Mouse (Mus musculus) intestine, postnatal 0 days (tissue): ENCODE results near the gene Olfr279. TPM values are rescaled to one million over a fixed set of nuclear protein-coding genes. Genes with fewer than 3 reads are reported as not detected.
"Not testable (repeated sequence)": the region's sequence is repeated elsewhere in the genome, so short reads cannot be mapped to it uniquely, and the experiment has no call there.

ENCODE experiments used
- ATAC-seq: fragments of 200-750 bp; cut with Nextera tagmentation; 2 replicates; pipeline ENCODE4 v1.8.0; 2017; ENCODE audit warnings: mild to moderate bottlenecking, moderate TSS enrichment, moderate library complexity
- H3K27ac ChIP-seq: fragments of 300-500 bp; sonication (generic); 2 replicates; pipeline ENCODE4 v1.5.1; 2014; ENCODE audit warnings: mild to moderate bottlenecking, low read depth, low read length, moderate library complexity
- H3K27me3 ChIP-seq: fragments of 300-500 bp; sonication (generic); replicated peaks from 2 replicates; pipeline ENCODE4 v1.6.1; 2014; ENCODE audit warnings: low read length, mixed read lengths; ENCODE audit not compliant: control insufficient read depth, insufficient read depth
- H3K36me3 ChIP-seq: fragments of 300-500 bp; sonication (generic); 2 replicates; pipeline ENCODE4 v1.6.1; 2014; ENCODE audit warnings: mild to moderate bottlenecking, moderate library complexity; ENCODE audit not compliant: control insufficient read depth, insufficient read depth
- H3K4me1 ChIP-seq: fragments of 300-500 bp; sonication (generic); replicated peaks from 2 replicates; pipeline ENCODE4 v1.6.1; 2014; ENCODE audit warnings: antibody characterized with exemption, low read length, mixed read lengths; ENCODE audit not compliant: control insufficient read depth, insufficient read depth
- H3K4me2 ChIP-seq: fragments of 300-500 bp; sonication (generic); replicated peaks from 2 replicates; pipeline ENCODE4 v1.6.1; 2014; ENCODE audit warnings: low read depth, mild to moderate bottlenecking, moderate library complexity
- H3K4me3 ChIP-seq: fragments of 300-500 bp; sonication (generic); 2 replicates; pipeline ENCODE4 v1.5.1; 2014; ENCODE audit warnings: low read depth, low read length
- H3K9ac ChIP-seq: fragments of 300-500 bp; sonication (generic); 2 replicates; pipeline ENCODE4 v1.6.1; 2014; ENCODE audit warnings: mild to moderate bottlenecking, low read depth, low read length
- H3K9me3 ChIP-seq: fragments of 300-500 bp; sonication (generic); 2 replicates; pipeline ENCODE4 v1.6.1; 2016; ENCODE audit warnings: mixed run types; ENCODE audit not compliant: control insufficient read depth
- CTCF ChIP-seq: sonication (generic); IDR thresholded peaks from 2 replicates; pipeline ENCODE4 v1.5.1; 2016; ENCODE audit warnings: low read depth, mild to moderate bottlenecking, control low read depth, antibody characterized with exemption, moderate library complexity
- WGBS: fragments of 180-500 bp; shearing (Covaris S2); extraction: QIAGEN DNeasy Blood & Tissue Kit; methylation state at CpG from one replicate; pipeline ENCODE4 v1.1.7; 2014; 5-methylcytosine and 5-hydroxymethylcytosine counted together
- polyA plus RNA-seq: library from polyadenylated mRNA; unstranded; fragments of >200 nt; fragmentation: Nextera tagmentation; extraction: Ambion mirVana; gene quantifications from 2 replicates; pipeline ENCODE4 v1.2.1, GENCODE M21; 2015

Olfr279 gene
- polyA plus RNA-seq, 1 experiment from 2014 or later, result not detected

GRCm38 (mm10) chr15:98509387-98509786 lies 17.2 kb downstream of the Olfr279 start:
- Histone ChIP-seq H3K9ac (no peak overlapping the region), H3K4me3 (no peak overlapping the region), H3K27me3 (peaks cover 7% of the 10 kb centered on the region; the same call in 1 of the 2 replicates), H3K4me2 (no peak overlapping the region), H3K9me3 (no peaks in the 10 kb centered on the region), H3K36me3 (no peaks in the 10 kb centered on the region), H3K27ac (no peak overlapping the region), H3K4me1 (no peaks in the 10 kb centered on the region)
- no peak for ATAC-seq
- WGBS, result 49% methylated on average over 2 of the region's 2 CpGs
- TF ChIP-seq CTCF, result no peak

- Histone ChIP-seq H3K27me3 (peaks cover 7% of the 10 kb centered on the region; the same call in 1 of the 2 replicates), H3K4me1 (no peaks in the 10 kb centered on the region), H3K9ac (no peak overlapping the region), H3K4me2 (peak overlapping the region; percentile 49), H3K27ac (no peak overlapping the region), H3K36me3 (no peaks in the 10 kb centered on the region), H3K9me3 (no peaks in the 10 kb centered on the region), H3K4me3 (no peak overlapping the region)
- peak; percentile 89 for TF ChIP-seq CTCF
- WGBS, result 22% methylated on average over 25 of the region's 25 CpGs
- no peak for ATAC-seq
These were observed 18.5 kb downstream of the Olfr279 start for GRCm38 (mm10) chr15:98510438-98511385.

DNA sequence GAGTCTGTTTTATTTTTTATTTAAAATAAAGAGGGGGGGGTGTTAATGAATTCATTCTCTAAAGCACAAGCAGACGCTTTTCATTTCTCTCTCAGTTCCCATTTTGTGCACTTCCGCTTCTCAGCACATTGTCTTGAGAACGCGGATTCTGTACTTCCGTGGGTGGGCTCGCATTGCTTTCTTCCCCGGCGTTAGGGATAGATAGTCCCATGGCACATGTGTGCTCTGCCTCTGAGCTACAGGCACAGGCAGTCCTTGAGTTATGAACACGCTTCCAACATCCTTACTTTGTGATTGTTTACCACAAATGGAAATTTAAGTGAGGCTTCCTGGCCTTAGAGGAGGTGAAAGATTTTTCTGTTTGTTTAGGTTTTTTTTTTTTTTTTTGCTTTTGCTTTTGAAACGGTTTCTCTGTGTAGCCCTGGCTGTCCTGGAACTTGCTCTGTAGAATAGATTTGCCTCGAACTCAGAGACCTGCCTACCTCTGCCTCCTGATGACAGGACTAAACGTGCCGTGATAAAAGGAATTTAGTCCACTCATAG lies 19.3 kb downstream of the Olfr279 start:
- H3K9ac ChIP-seq, result no peak overlapping the region
- no peak overlapping the region for H3K27ac ChIP-seq
- H3K4me1 ChIP-seq, result no peaks in the 10 kb centered on the region
- no peaks in the 10 kb centered on the region for H3K9me3 ChIP-seq
- TF ChIP-seq CTCF, result no peak
- 72% methylated on average over 13 of the region's 13 CpGs for WGBS
- peaks cover 7% of the 10 kb centered on the region; the same call in 1 of the 2 replicates for H3K27me3 ChIP-seq
- peak overlapping the region; percentile 49 for H3K4me2 ChIP-seq
- H3K4me3 ChIP-seq, result no peak overlapping the region
- H3K36me3 ChIP-seq, result no peaks in the 10 kb centered on the region
- no peak for ATAC-seq

DNA sequence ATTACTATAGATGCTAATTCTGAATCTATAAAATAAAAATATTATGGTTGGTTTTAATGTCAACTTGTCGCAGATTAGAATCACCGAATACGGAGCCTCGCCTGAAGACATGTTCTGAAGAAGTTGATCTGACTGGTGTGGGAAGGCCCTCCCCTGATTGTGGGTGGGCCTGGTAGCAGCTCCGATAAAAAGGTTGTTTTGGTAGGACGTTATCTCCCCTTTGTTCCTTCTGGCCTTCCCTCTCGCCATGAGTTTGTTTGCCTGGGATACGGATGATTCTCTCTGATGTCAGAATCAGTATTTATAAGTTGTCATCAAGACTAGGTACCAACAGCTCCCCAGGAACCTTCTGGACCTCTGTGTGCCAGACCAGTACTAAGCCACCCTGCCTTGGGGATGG lies 20.0 kb downstream of the Olfr279 start:
- no peaks in the 10 kb centered on the region for H3K36me3 ChIP-seq
- no peak for ATAC-seq
- no peak overlapping the region for H3K4me3 ChIP-seq
- H3K9ac ChIP-seq, result no peak overlapping the region
- TF ChIP-seq CTCF, result no peak
- no peak overlapping the region for H3K4me2 ChIP-seq
- WGBS, result 56% methylated on average over 8 of the region's 8 CpGs
- no peak overlapping the region for H3K27ac ChIP-seq
- no peaks in the 10 kb centered on the region for H3K9me3 ChIP-seq
- H3K27me3 ChIP-seq, result peaks cover 7% of the 10 kb centered on the region; the same call in 1 of the 2 replicates
- H3K4me1 ChIP-seq, result no peaks in the 10 kb centered on the region

- ATAC-seq, result no peak
- no peak overlapping the region for H3K4me3 ChIP-seq
- H3K4me1 ChIP-seq, result no peaks in the 10 kb centered on the region
- peak overlapping the region; percentile 28; the same call in 1 of the 2 replicates for H3K27ac ChIP-seq
- H3K36me3 ChIP-seq, result no peaks in the 10 kb centered on the region
- H3K9ac ChIP-seq, result no peak overlapping the region
- TF ChIP-seq CTCF, result no peak
- WGBS, result 38% methylated on average over 17 of the region's 17 CpGs
- H3K4me2 ChIP-seq, result no peak overlapping the region; the same call in 1 of the 2 replicates
- H3K27me3 ChIP-seq, result peaks cover 7% of the 10 kb centered on the region; the same call in 1 of the 2 replicates
- no peaks in the 10 kb centered on the region for H3K9me3 ChIP-seq
These were observed 20.7 kb downstream of the Olfr279 start for GRCm38 (mm10) chr15:98512799-98513321.

DNA sequence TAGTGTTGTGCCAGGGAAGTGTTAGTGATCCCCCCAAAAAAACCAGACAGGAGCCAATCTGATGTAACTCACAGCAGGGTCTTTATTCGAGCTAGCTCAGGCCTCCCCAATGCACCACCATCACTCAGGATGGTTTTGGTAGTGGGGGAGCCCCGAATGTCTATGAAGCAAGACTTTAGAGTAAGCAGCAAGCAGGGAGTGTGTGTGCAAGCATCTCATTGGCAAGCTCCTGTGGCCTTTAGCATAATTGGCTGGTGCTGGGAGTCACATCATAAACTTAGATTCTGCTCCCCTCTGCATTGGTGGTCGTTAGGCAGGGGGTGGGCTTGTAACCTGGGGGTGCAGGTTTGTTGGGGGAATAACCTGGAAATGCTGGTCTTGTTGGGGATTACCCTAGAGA lies 21.5 kb downstream of the Olfr279 start:
- not testable (repeated sequence) for H3K27ac ChIP-seq, ATAC-seq, H3K9ac ChIP-seq, H3K27me3 ChIP-seq, H3K36me3 ChIP-seq, H3K4me2 ChIP-seq, H3K4me1 ChIP-seq, H3K4me3 ChIP-seq, H3K9me3 ChIP-seq
- WGBS, result 61% methylated on average over 3 of the region's 3 CpGs
